Mouse (Mus musculus) megakaryocyte, embryonic 14.5 days (primary cell): ENCODE data around the gene Tspan2.

ENCODE experiments used
- FLI1 ChIP-seq: IDR thresholded peaks from 2 replicates; pipeline ENCODE4 v1.6.1; 2012; ENCODE audit warnings: low read length, inconsistent platforms, mixed read lengths
- GATA1 ChIP-seq: IDR thresholded peaks from 3 replicates; pipeline ENCODE4 v1.6.1; 2012; ENCODE audit warnings: mixed read lengths, low read length, inconsistent platforms, borderline replicate concordance

- no peak for TF ChIP-seq GATA1
- no peak for TF ChIP-seq FLI1
Measured at GRCm38 (mm10) chr3:102782618-102783017, 48.3 kb downstream of the Tspan2 start, which contains the start of gene Tshb.
